Mouse (Mus musculus): ENCODE measurements around the gene Matk.

Matk gene

GRCm38 (mm10) chr10:81242021-81242420, 10.7 kb upstream of the Matk start:
- DNase-seq (ENCODE audit: low read depth, low spot score), result no peak

GRCm38 (mm10) chr10:81244146-81244545, 8.6 kb upstream of the Matk start:
- no peak for DNase-seq (ENCODE audit: low read depth, low spot score)

- no peak for DNase-seq (ENCODE audit: low read depth, low spot score)
Observed at GRCm38 (mm10) chr10:81244595-81244994, 8.1 kb upstream of the Matk start.

GRCm38 (mm10) chr10:81245166-81245565, 7.6 kb upstream of the Matk start:
- DNase-seq (ENCODE audit: low read depth, low spot score), result no peak

GRCm38 (mm10) chr10:81247804-81248203, 4.9 kb upstream of the Matk start:
- no peak for DNase-seq (ENCODE audit: low read depth, low spot score)

GRCm38 (mm10) chr10:81249442-81249841, 3.3 kb upstream of the Matk start:
- no peak for DNase-seq (ENCODE audit: low read depth, low spot score)

- no peak for DNase-seq (ENCODE audit: low read depth, low spot score)
Observed at GRCm38 (mm10) chr10:81254886-81255285, 2.2 kb downstream of the Matk start.

GRCm38 (mm10) chr10:81257158-81258039, 4.7 kb downstream of the Matk start:
- DNase-seq (ENCODE audit: low read depth, low spot score), result no peak

- no peak for DNase-seq (ENCODE audit: low read depth, low spot score)
Observed at GRCm38 (mm10) chr10:81259225-81259884, 6.6 kb downstream of the Matk start.

- DNase-seq (ENCODE audit: low read depth, low spot score), result no peak
Observed at GRCm38 (mm10) chr10:81261025-81261424, 8.3 kb downstream of the Matk start.

GRCm38 (mm10) chr10:81265540-81265939, 12.8 kb downstream of the Matk start:
- DNase-seq (ENCODE audit: low read depth, low spot score), result no peak

- DNase-seq (ENCODE audit: low read depth, low spot score), result peak; percentile 93
Observed at GRCm38 (mm10) chr10:81266211-81267105, 13.7 kb downstream of the Matk start, which contains the start of the genes Mrpl54 and Apba3. Mrpl54 (minus strand) TSS chr10:81266934. Apba3 (plus strand) TSS chr10:81266960.

- peak; percentile 66 for DNase-seq (ENCODE audit: low read depth, low spot score)
Observed at GRCm38 (mm10) chr10:81268056-81268455, 15.3 kb downstream of the Matk start.

GRCm38 (mm10) chr10:81268643-81269412, 16.1 kb downstream of the Matk start:
- no peak for DNase-seq (ENCODE audit: low read depth, low spot score)

- no peak for DNase-seq (ENCODE audit: low read depth, low spot score)
Observed at GRCm38 (mm10) chr10:81272356-81272755, 19.6 kb downstream of the Matk start.

- DNase-seq (ENCODE audit: low read depth, low spot score), result no peak
Observed at GRCm38 (mm10) chr10:81273842-81274241, 21.1 kb downstream of the Matk start.

GRCm38 (mm10) chr10:81277676-81278075, 24.9 kb downstream of the Matk start:
- no peak for DNase-seq (ENCODE audit: low read depth, low spot score)

- no peak for DNase-seq (ENCODE audit: low read depth, low spot score)
Observed at GRCm38 (mm10) chr10:81279496-81279895, 26.8 kb downstream of the Matk start.

GRCm38 (mm10) chr10:81284189-81284588, 31.5 kb downstream of the Matk start:
- no peak for DNase-seq (ENCODE audit: low read depth, low spot score)

GRCm38 (mm10) chr10:81284719-81285118, 32.0 kb downstream of the Matk start:
- no peak for DNase-seq (ENCODE audit: low read depth, low spot score)
